Mouse (Mus musculus) midbrain, embryonic 12.5 days (tissue): ENCODE measurements at regions not wholly inside any gene's neighbourhood (a gene's known extent, or its start where the extent isn't known, plus 50 kb on each side); places are given as distances from the start of the nearest gene placed in this dataset.
A peak's percentile ranks its signal among the peaks of the same experiment; 100 is the strongest.

Source experiments
- ATAC-seq: fragments of 200-750 bp; cut with Nextera tagmentation; 2 replicates; pipeline ENCODE4 v1.8.0; 2017; ENCODE audit warnings: low read depth, moderate TSS enrichment, moderate library complexity; ENCODE audit not compliant: low FRiP score
- H3K27ac ChIP-seq: fragments of 300-500 bp; sonication (generic); replicated peaks from 2 replicates; pipeline ENCODE4 v1.5.1; 2016; ENCODE audit warnings: mild to moderate bottlenecking
- H3K27me3 ChIP-seq: fragments of 300-500 bp; sonication (generic); 2 replicates; pipeline ENCODE4 v1.6.1; 2016; ENCODE audit warnings: mild to moderate bottlenecking
- H3K36me3 ChIP-seq: fragments of 300-500 bp; sonication (generic); 2 replicates; pipeline ENCODE4 v1.6.1; 2016
- H3K4me1 ChIP-seq: fragments of 300-500 bp; sonication (generic); 2 replicates; pipeline ENCODE4 v1.6.1; 2016
- H3K4me2 ChIP-seq: fragments of 300-500 bp; sonication (generic); replicated peaks from 2 replicates; pipeline ENCODE4 v1.6.1; 2016; ENCODE audit warnings: mild to moderate bottlenecking, moderate library complexity
- H3K4me3 ChIP-seq: fragments of 300-500 bp; sonication (generic); 2 replicates; pipeline ENCODE4 v1.5.1; 2016; ENCODE audit warnings: mild to moderate bottlenecking
- H3K9ac ChIP-seq: fragments of 300-500 bp; sonication (generic); replicated peaks from 2 replicates; pipeline ENCODE4 v1.6.1; 2016; ENCODE audit warnings: mild to moderate bottlenecking, moderate library complexity
- H3K9me3 ChIP-seq: fragments of 300-500 bp; sonication (generic); 2 replicates; pipeline ENCODE4 v1.6.1; 2016; ENCODE audit warnings: mild to moderate bottlenecking
- WGBS: fragments of 180-500 bp; shearing (Covaris S2); methylation state at CpG from one replicate; pipeline ENCODE4 v1.1.7; 2016; 5-methylcytosine and 5-hydroxymethylcytosine counted together

- Histone ChIP-seq H3K9ac (no peak overlapping the region), H3K36me3 (no peaks in the 10 kb centered on the region), H3K9me3 (no peaks in the 10 kb centered on the region), H3K4me1 (no peaks in the 10 kb centered on the region), H3K27me3 (no peaks in the 10 kb centered on the region), H3K4me2 (no peak overlapping the region), H3K27ac (no peak overlapping the region), H3K4me3 (no peak overlapping the region)
- no peak for ATAC-seq
- 80% methylated on average over 6 of the region's 6 CpGs for whole genome bisulfite sequencing
Observed at GRCm38 (mm10) chr12:63598905-63599304, 875.6 kb downstream of the Fscb start.

GRCm38 (mm10) chr12:63554672-63555071 is 919.8 kb downstream of the Fscb start:
- Histone ChIP-seq H3K4me2 (no peak overlapping the region), H3K27me3 (no peaks in the 10 kb centered on the region), H3K9me3 (no peaks in the 10 kb centered on the region), H3K27ac (no peak overlapping the region), H3K4me1 (no peaks in the 10 kb centered on the region), H3K36me3 (no peaks in the 10 kb centered on the region), H3K9ac (no peak overlapping the region), H3K4me3 (no peak overlapping the region)
- WGBS: 97% methylated on average over 1 of the region's 1 CpGs
- ATAC-seq: no peak

- Histone ChIP-seq H3K4me3 (no peak overlapping the region), H3K9me3 (no peaks in the 10 kb centered on the region), H3K36me3 (no peaks in the 10 kb centered on the region), H3K27ac (no peak overlapping the region), H3K4me2 (no peak overlapping the region), H3K9ac (no peak overlapping the region), H3K4me1 (no peaks in the 10 kb centered on the region), H3K27me3 (no peaks in the 10 kb centered on the region)
- no peak for ATAC-seq
- 74% methylated on average over 4 of the region's 4 CpGs for WGBS
Observed at GRCm38 (mm10) chr12:63552831-63553230, 921.7 kb downstream of the Fscb start.

- Histone ChIP-seq H3K27ac (no peak overlapping the region), H3K4me1 (no peaks in the 10 kb centered on the region), H3K4me2 (no peak overlapping the region), H3K4me3 (no peak overlapping the region), H3K27me3 (no peaks in the 10 kb centered on the region), H3K9ac (no peak overlapping the region), H3K36me3 (no peaks in the 10 kb centered on the region), H3K9me3 (no peaks in the 10 kb centered on the region)
- no peak for ATAC-seq
- 41% methylated on average over 1 of the region's 1 CpGs for WGBS
Observed at GRCm38 (mm10) chr12:63534084-63534483, 940.4 kb downstream of the Fscb start.

- no peak overlapping the region for H3K4me2 ChIP-seq
- H3K4me1 ChIP-seq: no peaks in the 10 kb centered on the region
- no peaks in the 10 kb centered on the region for H3K9me3 ChIP-seq
- no peaks in the 10 kb centered on the region for H3K27me3 ChIP-seq
- H3K9ac ChIP-seq: no peak overlapping the region
- no peaks in the 10 kb centered on the region for H3K36me3 ChIP-seq
- no peak overlapping the region for H3K4me3 ChIP-seq
- no peak for ATAC-seq
- H3K27ac ChIP-seq: no peak overlapping the region
- WGBS: 82% methylated on average over 3 of the region's 3 CpGs
Observed at GRCm38 (mm10) chr12:63503774-63504173, 970.7 kb downstream of the Fscb start.

GRCm38 (mm10) chr12:63490405-63490804 is 984.1 kb downstream of the Fscb start:
- H3K4me3 ChIP-seq: no peak overlapping the region
- no peak overlapping the region for H3K4me2 ChIP-seq
- no peaks in the 10 kb centered on the region for H3K9me3 ChIP-seq
- H3K27me3 ChIP-seq: no peaks in the 10 kb centered on the region
- no peak overlapping the region for H3K27ac ChIP-seq
- ATAC-seq: no peak
- H3K4me1 ChIP-seq: no peaks in the 10 kb centered on the region
- no peaks in the 10 kb centered on the region for H3K36me3 ChIP-seq
- no peak overlapping the region for H3K9ac ChIP-seq

- Histone ChIP-seq H3K36me3 (no peaks in the 10 kb centered on the region), H3K9me3 (no peaks in the 10 kb centered on the region), H3K4me1 (peaks cover 5% of the 10 kb centered on the region; the same call in 1 of the 2 replicates), H3K4me2 (no peak overlapping the region), H3K9ac (no peak overlapping the region), H3K27me3 (no peaks in the 10 kb centered on the region), H3K27ac (no peak overlapping the region), H3K4me3 (no peak overlapping the region)
- ATAC-seq: peak; percentile 69
Observed at GRCm38 (mm10) chr12:63484087-63484486, 990.4 kb downstream of the Fscb start.

- Histone ChIP-seq H3K9me3 (no peaks in the 10 kb centered on the region), H3K27me3 (no peaks in the 10 kb centered on the region), H3K36me3 (no peaks in the 10 kb centered on the region), H3K9ac (no peak overlapping the region), H3K27ac (no peak overlapping the region), H3K4me2 (no peak overlapping the region), H3K4me3 (no peak overlapping the region), H3K4me1 (no peaks in the 10 kb centered on the region)
- ATAC-seq: no peak
Observed at GRCm38 (mm10) chr12:63468936-63469335, 1005.6 kb downstream of the Fscb start.
